In the genomic region with DNA sequence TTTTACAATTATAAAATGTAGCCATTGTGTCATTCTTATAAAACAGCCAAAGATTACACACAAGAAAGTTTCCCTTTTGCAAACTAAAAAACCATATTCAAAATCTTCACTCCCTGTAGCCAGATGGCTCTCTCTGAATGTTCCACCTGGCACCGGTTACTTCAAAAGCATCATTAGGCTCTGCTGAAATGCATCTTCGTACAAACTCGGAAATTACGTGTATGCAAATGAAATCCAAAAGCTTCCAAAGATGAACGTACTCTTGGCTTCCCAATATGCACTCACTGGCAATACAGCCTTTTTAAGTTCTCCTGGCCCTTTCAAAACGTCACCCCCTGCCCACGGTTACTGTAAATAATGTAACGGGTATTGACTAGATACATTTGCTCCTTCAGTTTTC, we compare ENCODE assay signal across 8 mouse cellular contexts. TPM values are rescaled to one million over a fixed set of nuclear protein-coding genes. Genes with fewer than 3 reads are reported as not detected.
DNase-seq lines count a peak whose midpoint lies in the region; ATAC-seq and TF ChIP-seq lines count a peak whose summit lies in the region.

No protein-coding gene starts in this region.

- TF ChIP-seq POLR2A in ES-Bruce4 (IDR thresholded peaks at IDR 0.05; ENCODE audit: insufficient read depth, low read length) = no peak

- H3K36me3 ChIP-seq in heart, embryonic 12.5 days = peaks cover 7% of the 10 kb centered on the region; the same call in 1 of the 2 replicates
- H3K36me3 ChIP-seq in ES-Bruce4 (ENCODE audit: control insufficient read depth, insufficient read depth, low read length, poor library complexity, severe bottlenecking) = no peaks in the 10 kb centered on the region
- H3K36me3 ChIP-seq in forebrain, embryonic 10.5 days (replicated peaks) = no peaks in the 10 kb centered on the region
- no peaks in the 10 kb centered on the region for H3K36me3 ChIP-seq in liver, embryonic 14.5 days (replicated peaks; ENCODE audit: control insufficient read depth, insufficient read depth, low read depth)

- no peaks in the 10 kb centered on the region for H3K27me3 ChIP-seq in heart, embryonic 12.5 days (replicated peaks)
- H3K27me3 ChIP-seq in ES-Bruce4 (ENCODE audit: control insufficient read depth, insufficient read depth, low read length, poor library complexity, severe bottlenecking) = no peaks in the 10 kb centered on the region
- H3K27me3 ChIP-seq in forebrain, embryonic 10.5 days (ENCODE audit: poor library complexity, severe bottlenecking) = no peaks in the 10 kb centered on the region
- no peaks in the 10 kb centered on the region for H3K27me3 ChIP-seq in liver, embryonic 14.5 days (ENCODE audit: control insufficient read depth, insufficient read depth, low read length)

- no peak overlapping the region for H3K27ac ChIP-seq in heart, embryonic 12.5 days (ENCODE audit: poor library complexity, severe bottlenecking)
- no peak overlapping the region for H3K27ac ChIP-seq in ES-Bruce4 (ENCODE audit: insufficient read depth, low read length)
- no peak overlapping the region for H3K27ac ChIP-seq in forebrain, embryonic 10.5 days
- H3K27ac ChIP-seq in liver, embryonic 14.5 days = no peak overlapping the region

- peak overlapping the region; percentile 84; the same call in 1 of the 2 replicates for H3K9ac ChIP-seq in heart, embryonic 12.5 days
- peak overlapping the region; percentile 89 for H3K9ac ChIP-seq in ES-Bruce4 (ENCODE audit: low read depth, poor library complexity, severe bottlenecking)
- peak overlapping the region; percentile 79 for H3K9ac ChIP-seq in liver, embryonic 14.5 days (replicated peaks)

- TF ChIP-seq EP300 in ES-Bruce4 (IDR thresholded peaks at IDR 0.05; ENCODE audit: insufficient read depth, low read depth, low read length) = no peak
- TF ChIP-seq EP300 in liver, embryonic 14.5 days (IDR thresholded peaks at IDR 0.05; ENCODE audit: low read depth) = no peak

- H3K4me2 ChIP-seq in heart, embryonic 12.5 days = peak overlapping the region; percentile 81
- H3K4me2 ChIP-seq in liver, embryonic 14.5 days (ENCODE audit: low read depth) = peak overlapping the region; percentile 73

- no peak for TF ChIP-seq CTCF in ES-Bruce4 (IDR thresholded peaks at IDR 0.05; ENCODE audit: low read depth, low read length)
- no peak for TF ChIP-seq CTCF in liver, embryonic 14.5 days (IDR thresholded peaks at IDR 0.05; ENCODE audit: low read depth)

- 41% methylated on average over 8 of the region's 8 CpGs for WGBS in heart, embryonic 12.5 days
- 47% methylated on average over 8 of the region's 8 CpGs for WGBS in forebrain, embryonic 10.5 days
- 41% methylated on average over 8 of the region's 8 CpGs for WGBS in liver, embryonic 14.5 days (ENCODE audit: insufficient replicate concordance)

- DNase-seq in heart, postnatal 4 days = no peak
- DNase-seq in forebrain, embryonic 10.5 days (ENCODE audit: extremely low spot score, low spot score) = no peak
- no peak for DNase-seq in liver, embryonic 14.5 days (ENCODE audit: low read depth in 3 of 3, low spot score in 3 of 3)
- no peak for DNase-seq in spleen, adult 12 weeks (ENCODE audit: low spot score)
- DNase-seq in gastrocnemius, postnatal 14 days = no peak
- DNase-seq in left cerebral cortex, adult 8-10 months (ENCODE audit: low spot score in 2 of 2) = no peak

- ATAC-seq in heart, embryonic 12.5 days (ENCODE audit: insufficient number of reproducible peaks, low FRiP score) = no peak
- no peak for ATAC-seq in liver, embryonic 14.5 days (ENCODE audit: insufficient read depth)

- peaks cover 19% of the 10 kb centered on the region for H3K4me1 ChIP-seq in heart, embryonic 12.5 days (replicated peaks)
- peaks cover 2% of the 10 kb centered on the region for H3K4me1 ChIP-seq in ES-Bruce4 (ENCODE audit: control insufficient read depth, insufficient read depth, low read length)
- peaks cover 38% of the 10 kb centered on the region for H3K4me1 ChIP-seq in forebrain, embryonic 10.5 days
- peaks cover 9 to 10% of the 10 kb centered on the region in 2 experiments for H3K4me1 ChIP-seq in liver, embryonic 14.5 days (replicated peaks; ENCODE audit: control insufficient read depth in 2 of 2, insufficient read depth in 2 of 2, low read length in 1 of 2)

- peak overlapping the region; percentile 76 for H3K4me3 ChIP-seq in heart, embryonic 12.5 days
- no peak overlapping the region for H3K4me3 ChIP-seq in ES-Bruce4 (ENCODE audit: low read depth, low read length)
- peak overlapping the region; percentile 79 for H3K4me3 ChIP-seq in forebrain, embryonic 10.5 days
- peak overlapping the region; percentile 74 to 91 for H3K4me3 ChIP-seq in liver, embryonic 14.5 days (ENCODE audit: insufficient read depth in 1 of 2, low read depth in 2 of 2, low read length in 2 of 2)

- no peaks in the 10 kb centered on the region for H3K9me3 ChIP-seq in heart, embryonic 12.5 days (replicated peaks)
- H3K9me3 ChIP-seq in ES-Bruce4 (replicated peaks; ENCODE audit: control insufficient read depth, insufficient read depth, low read length, poor library complexity, severe bottlenecking) = no peaks in the 10 kb centered on the region
- H3K9me3 ChIP-seq in forebrain, embryonic 10.5 days = no peaks in the 10 kb centered on the region
- H3K9me3 ChIP-seq in liver, embryonic 14.5 days (ENCODE audit: control insufficient read depth, low read length) = no peaks in the 10 kb centered on the region

- intact Hi-C loops in gastrocnemius, postnatal 14 days (cut with DNase I; ENCODE audit: low total_unique reads) = no loop called here

RNA-seq across cellular contexts. Expression of gene Lrrc28, which starts 0.8 kb away (rescaled TPM):
- 10.3 and 14.9 TPM in 2 replicates for polyA plus RNA-seq in heart, embryonic 12.5 days (2016; fragmentation: Nextera tagmentation; extraction: Ambion mirVana)
- total RNA-seq in heart, postnatal 4 days (2021) = 10 to 100 TPM; 15.7 to 17.7 TPM
- 28.4 and 34.5 TPM in 2 replicates for polyA plus RNA-seq in ES-Bruce4 (2011; ENCODE audit: insufficient read depth, insufficient read length, low read depth, missing spikeins)
- 16.0 and 16.7 TPM in 2 replicates for polyA plus RNA-seq in forebrain, embryonic 10.5 days (2016; fragmentation: Nextera tagmentation; extraction: Ambion mirVana)
- polyA plus RNA-seq in liver, embryonic 14.5 days (2012; rRNA removed) = 4.6 and 5.0 TPM in 2 replicates
- 10.1 and 11.3 TPM in 2 replicates for polyA plus RNA-seq in liver, embryonic 14.5 days (2014; fragmentation: Nextera tagmentation; extraction: Ambion mirVana)
- 10 to 100 TPM; 13.4 to 16.3 TPM for total RNA-seq in gastrocnemius, postnatal 14 days (2021)
- total RNA-seq in left cerebral cortex, adult 8-10 months (2022) = 10 to 100 TPM; 30.1 to 41.4 (median 32.4) TPM

RNA-seq across cellular contexts. Expression of gene Ttc23, which starts 2.9 kb away (rescaled TPM):
- polyA plus RNA-seq in heart, embryonic 12.5 days (2016; fragmentation: Nextera tagmentation; extraction: Ambion mirVana) = 19.2 and 20.6 TPM in 2 replicates
- 10 to 100 TPM; 34.9 TPM for total RNA-seq in heart, postnatal 4 days (2021)
- polyA plus RNA-seq in ES-Bruce4 (2011; ENCODE audit: insufficient read depth, insufficient read length, low read depth, missing spikeins) = 31.7 and 42.0 TPM in 2 replicates
- polyA plus RNA-seq in forebrain, embryonic 10.5 days (2016; fragmentation: Nextera tagmentation; extraction: Ambion mirVana) = 33.9 and 36.0 TPM in 2 replicates
- 2.5 and 3.0 TPM in 2 replicates for polyA plus RNA-seq in liver, embryonic 14.5 days (2012; rRNA removed)
- polyA plus RNA-seq in liver, embryonic 14.5 days (2014; fragmentation: Nextera tagmentation; extraction: Ambion mirVana) = 3.7 and 4.0 TPM in 2 replicates
- 10 to 100 TPM; 19.9 to 22.0 TPM for total RNA-seq in gastrocnemius, postnatal 14 days (2021)
- total RNA-seq in left cerebral cortex, adult 8-10 months (2022) = 10 to 100 TPM in 1 of 4 experiments, 1 to 10 TPM in 3; 6.2 to 13.1 (median 6.6) TPM
